Mouse (Mus musculus) lung, postnatal 0 days (tissue): ENCODE results near the gene Chek1. TPM values are rescaled to one million over a fixed set of nuclear protein-coding genes. Genes with fewer than 3 reads are reported as not detected.

Experiments used
- ATAC-seq: fragments of 200-750 bp; cut with Nextera tagmentation; 2 replicates; pipeline ENCODE4 v1.8.0; 2017; ENCODE audit warnings: moderate library complexity
- DNase-seq: peaks from one replicate; pipeline ENCODE4 v3.0.0-alpha.2; 2016; ENCODE audit warnings: low spot score
- H3K27ac ChIP-seq: fragments of 300-500 bp; sonication (generic); 2 replicates; pipeline ENCODE4 v1.5.1; 2014; ENCODE audit warnings: antibody characterized with exemption, mild to moderate bottlenecking, low read length, mixed read lengths
- H3K27me3 ChIP-seq: fragments of 300-500 bp; sonication (generic); replicated peaks from 2 replicates; pipeline ENCODE4 v1.6.1; 2014; ENCODE audit warnings: low read length, mixed read lengths; ENCODE audit not compliant: insufficient read depth
- H3K36me3 ChIP-seq: fragments of 300-500 bp; sonication (generic); 2 replicates; pipeline ENCODE4 v1.6.1; 2014; ENCODE audit warnings: low read length, mixed read lengths; ENCODE audit not compliant: insufficient read depth
- H3K4me1 ChIP-seq: fragments of 300-500 bp; sonication (generic); 2 replicates; pipeline ENCODE4 v1.6.1; 2014; ENCODE audit warnings: antibody characterized with exemption, low read depth, low read length, mixed read lengths; ENCODE audit not compliant: insufficient read depth
- H3K4me2 ChIP-seq: fragments of 300-500 bp; sonication (generic); replicated peaks from 2 replicates; pipeline ENCODE4 v1.6.1; 2014; ENCODE audit warnings: low read depth, mild to moderate bottlenecking, low read length, moderate library complexity, mixed read lengths
- H3K4me3 ChIP-seq: fragments of 300-500 bp; sonication (generic); 2 replicates; pipeline ENCODE4 v1.5.1; 2014; ENCODE audit warnings: low read depth, low read length
- H3K9ac ChIP-seq: fragments of 300-500 bp; sonication (generic); replicated peaks from 2 replicates; pipeline ENCODE4 v1.6.1; 2014; ENCODE audit warnings: low read depth, mild to moderate bottlenecking
- H3K9me3 ChIP-seq: fragments of 300-500 bp; sonication (generic); 2 replicates; pipeline ENCODE4 v1.6.1; 2016; ENCODE audit warnings: low read length, mixed read lengths
- CTCF ChIP-seq: IDR thresholded peaks from 2 replicates; pipeline ENCODE4 v1.5.1; 2016; ENCODE audit warnings: antibody characterized with exemption, mild to moderate bottlenecking
- EP300 ChIP-seq: IDR thresholded peaks from 2 replicates; pipeline ENCODE4 v1.6.1; 2016; ENCODE audit warnings: antibody characterized with exemption, mild to moderate bottlenecking, control low read depth
- WGBS: fragments of 180-500 bp; shearing (Covaris S2); extraction: QIAGEN DNeasy Blood & Tissue Kit; methylation state at CpG from one replicate; pipeline ENCODE4 v1.1.7; 2014; 5-methylcytosine and 5-hydroxymethylcytosine counted together
- polyA plus RNA-seq: library from polyadenylated mRNA; unstranded; fragments of >200 nt; fragmentation: Nextera tagmentation; extraction: Ambion mirVana; gene quantifications from 2 replicates; pipeline ENCODE4 v1.2.1, GENCODE M21; 2015

Gene Chek1
- polyA plus RNA-seq, 1 experiment from 2014 or later: 4.0 TPM

DNA sequence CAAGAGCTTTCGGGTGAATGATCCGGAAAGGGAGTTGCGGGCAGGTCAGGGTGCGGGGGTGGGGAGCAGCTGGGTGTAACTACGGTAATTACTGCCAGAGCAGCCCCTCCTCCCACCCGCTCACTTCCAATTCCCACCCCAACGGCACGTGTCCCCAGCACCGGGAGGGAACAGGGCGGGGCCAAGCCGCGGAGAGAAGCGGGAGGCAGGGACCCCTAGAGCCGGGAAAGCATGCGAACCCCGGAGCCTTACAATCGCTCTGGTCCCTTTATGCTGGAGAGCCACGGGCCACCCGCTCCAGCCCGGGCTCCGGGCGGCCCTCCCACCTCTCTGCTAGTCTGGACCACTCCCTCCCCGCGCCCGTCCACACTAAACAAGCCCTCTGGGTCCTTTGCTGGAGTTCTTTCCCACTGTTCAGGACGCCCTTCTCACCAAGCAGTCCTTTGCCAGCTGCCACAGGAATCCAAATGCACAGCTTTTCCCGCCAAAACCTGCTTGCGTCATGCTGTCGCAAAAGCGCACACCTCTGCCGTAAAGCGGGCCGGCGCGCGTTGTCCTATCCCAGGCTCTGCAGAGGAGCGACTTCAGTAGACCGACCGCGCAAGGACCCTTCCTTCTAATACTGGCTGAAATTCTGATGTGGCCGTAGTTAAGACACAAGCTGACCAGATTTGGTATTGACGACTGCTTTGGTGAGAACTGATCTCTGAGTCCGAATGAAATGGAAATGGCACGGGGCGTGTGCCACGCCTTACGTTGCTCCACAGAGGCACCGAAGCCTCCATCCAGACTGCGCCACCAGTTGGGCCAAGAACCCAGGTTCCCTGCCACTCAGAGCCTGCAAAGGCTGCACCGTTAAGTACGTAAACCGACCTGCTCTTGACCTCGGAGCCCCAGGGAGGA is 483 bp downstream of the Chek1 start:
- H3K27ac ChIP-seq: peak overlapping the region; percentile 44
- peak overlapping the region; percentile 99 for H3K4me2 ChIP-seq
- H3K4me3 ChIP-seq: peak overlapping the region; percentile 61
- under 1% methylated on average over 52 of the region's 53 CpGs for WGBS
- no peaks in the 10 kb centered on the region for H3K27me3 ChIP-seq
- H3K4me1 ChIP-seq: no peaks in the 10 kb centered on the region; the same call in 1 of the 2 replicates
- DNase-seq: peak; percentile 80
- TF ChIP-seq EP300 (no peak), CTCF (peak; percentile 5; the same call in 1 of the 2 replicates)
- H3K9me3 ChIP-seq: no peaks in the 10 kb centered on the region
- no peaks in the 10 kb centered on the region for H3K36me3 ChIP-seq
- ATAC-seq: peak; percentile 93
- H3K9ac ChIP-seq: peak overlapping the region; percentile 29

DNA sequence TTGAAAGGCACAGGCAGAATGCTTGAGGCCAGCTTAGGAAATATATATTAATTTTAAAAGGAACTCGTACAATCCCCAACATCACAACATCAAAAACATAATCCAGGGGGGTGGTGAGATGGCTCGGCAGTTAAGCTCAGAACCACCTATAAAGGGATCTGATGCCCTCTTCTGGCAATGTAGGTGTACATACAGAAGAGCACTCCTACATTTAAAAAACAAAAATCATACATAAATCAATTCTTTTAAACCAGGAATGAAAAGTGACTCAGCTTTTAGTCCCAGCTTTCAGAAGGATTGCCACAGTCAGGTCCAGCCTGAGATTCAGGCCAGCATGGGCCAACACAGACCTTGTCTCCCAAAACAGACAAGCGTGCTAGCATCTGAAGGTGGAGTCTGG is 10.2 kb downstream of the Chek1 start:
- Histone ChIP-seq H3K9ac (no peak overlapping the region), H3K9me3 (no peaks in the 10 kb centered on the region), H3K4me2 (no peak overlapping the region), H3K27me3 (no peaks in the 10 kb centered on the region), H3K27ac (no peak overlapping the region), H3K4me3 (no peak overlapping the region), H3K36me3 (no peaks in the 10 kb centered on the region), H3K4me1 (no peaks in the 10 kb centered on the region)
- DNase-seq (no peak), ATAC-seq (no peak)
- TF ChIP-seq EP300 (no peak), CTCF (peak; percentile 23)
- 65% methylated on average over 3 of the region's 3 CpGs for WGBS

DNA sequence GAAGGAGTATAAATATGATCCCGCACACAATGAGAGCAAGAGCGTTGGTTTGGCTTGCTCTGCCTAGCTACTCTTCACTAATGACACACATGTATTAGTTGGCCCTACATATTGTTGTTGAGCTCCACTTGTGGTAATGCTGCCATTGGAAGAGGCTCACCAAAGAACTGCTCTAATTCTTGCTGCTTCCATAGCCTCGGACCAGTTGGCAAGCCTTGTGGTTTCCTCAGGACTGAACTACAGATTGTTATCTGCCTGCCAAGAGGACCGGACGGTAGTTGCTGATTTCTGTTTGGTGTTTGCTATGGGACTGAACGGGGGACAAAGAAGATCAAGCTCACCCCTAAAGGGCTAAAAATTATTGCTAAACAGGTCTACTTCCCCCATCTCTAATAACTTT is 19.6 kb downstream of the Chek1 start:
- no peak for TF ChIP-seq EP300
- TF ChIP-seq CTCF: no peak
- no peak for DNase-seq
- ATAC-seq: no peak
- Histone ChIP-seq H3K4me3 (no peak overlapping the region), H3K36me3 (no peaks in the 10 kb centered on the region), H3K9me3 (no peaks in the 10 kb centered on the region), H3K27me3 (no peaks in the 10 kb centered on the region), H3K4me1 (no peaks in the 10 kb centered on the region), H3K4me2 (no peak overlapping the region), H3K9ac (no peak overlapping the region), H3K27ac (no peak overlapping the region)
- WGBS: 89% methylated on average over 6 of the region's 6 CpGs

DNA sequence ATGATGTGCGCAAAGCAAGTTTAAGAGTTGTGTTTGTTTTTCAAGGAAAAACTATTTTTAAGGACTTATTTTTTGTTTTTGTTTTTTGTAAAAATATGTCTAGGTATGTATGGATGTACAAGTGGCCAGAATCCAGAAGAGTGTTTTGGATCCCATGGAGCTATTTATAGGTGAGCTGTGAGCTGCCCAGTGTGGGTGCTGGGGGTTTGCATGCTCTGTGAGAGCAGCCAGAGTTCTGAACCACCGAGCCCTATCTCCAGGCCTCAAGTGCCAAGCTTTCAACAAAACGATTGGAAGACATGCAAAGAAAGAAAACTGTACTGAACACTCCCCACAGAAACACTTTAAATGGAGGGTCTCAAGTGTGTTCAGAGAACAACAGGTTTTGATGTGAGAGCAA is 20.9 kb downstream of the Chek1 start:
- no peak for DNase-seq
- H3K27ac ChIP-seq: no peak overlapping the region
- WGBS: 81% methylated on average over 3 of the region's 3 CpGs
- TF ChIP-seq EP300 (no peak), CTCF (no peak)
- H3K4me1 ChIP-seq: no peaks in the 10 kb centered on the region
- no peaks in the 10 kb centered on the region for H3K36me3 ChIP-seq
- no peaks in the 10 kb centered on the region for H3K9me3 ChIP-seq
- H3K27me3 ChIP-seq: no peaks in the 10 kb centered on the region
- ATAC-seq: no peak
- no peak overlapping the region for H3K4me2 ChIP-seq
- H3K4me3 ChIP-seq: no peak overlapping the region
- H3K9ac ChIP-seq: no peak overlapping the region

DNA sequence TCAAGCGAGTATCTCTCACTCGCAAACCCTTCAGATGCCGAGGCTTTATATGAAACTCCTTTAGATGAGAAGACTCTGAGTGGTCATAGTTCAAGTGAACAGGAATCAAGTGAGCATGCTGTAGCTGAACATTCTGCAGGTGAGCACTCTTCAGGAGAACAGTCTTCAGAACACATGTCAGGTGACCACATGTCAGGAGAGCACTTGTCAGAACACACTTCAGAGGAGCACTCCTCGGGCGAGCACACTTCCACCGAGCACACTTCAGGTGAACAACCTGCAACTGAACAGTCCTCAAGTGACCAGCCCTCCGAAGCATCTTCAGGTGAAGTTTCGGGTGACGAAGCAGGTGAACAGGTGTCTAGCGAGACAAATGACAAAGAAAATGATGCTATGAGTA is 32.6 kb downstream of the Chek1 start:
- H3K4me1 ChIP-seq: no peaks in the 10 kb centered on the region
- 71% methylated on average over 10 of the region's 10 CpGs for WGBS
- H3K9me3 ChIP-seq: no peaks in the 10 kb centered on the region
- H3K4me3 ChIP-seq: no peak overlapping the region
- TF ChIP-seq EP300: no peak
- TF ChIP-seq CTCF: no peak
- H3K4me2 ChIP-seq: no peak overlapping the region
- DNase-seq (peak; percentile 56), ATAC-seq (peak; percentile 88)
- H3K36me3 ChIP-seq: no peaks in the 10 kb centered on the region
- H3K27me3 ChIP-seq: no peaks in the 10 kb centered on the region
- H3K9ac ChIP-seq: no peak overlapping the region
- H3K27ac ChIP-seq: no peak overlapping the region

DNA sequence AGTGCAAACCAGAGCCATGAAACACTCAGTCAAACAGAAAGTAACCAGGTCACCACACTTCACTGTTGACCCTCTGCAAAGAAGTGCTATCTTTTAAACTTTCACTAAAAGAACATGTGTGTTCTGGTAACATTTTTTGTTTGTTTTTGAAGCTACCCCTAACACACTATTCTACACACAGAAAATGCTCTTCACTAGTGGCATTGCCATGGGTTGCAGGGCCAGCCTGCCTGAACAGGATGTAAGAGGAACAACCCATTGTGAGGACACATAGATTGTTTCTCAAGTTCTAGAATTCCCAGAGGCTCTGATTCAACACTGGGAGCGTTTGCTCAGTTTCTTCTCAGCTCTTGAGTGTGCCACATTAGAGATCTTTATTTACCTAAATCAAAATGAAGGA is 33.9 kb downstream of the Chek1 start, which contains the start of gene Acrv1:
Gene Acrv1, plus strand, starts transcription at position 301 of the 400 bp plus-strand sequence.
- no peak for ATAC-seq
- no peak within 1 kb of the TSS for H3K4me2 ChIP-seq
- no peaks in the 10 kb centered on the region for H3K9me3 ChIP-seq
- no peak within 1 kb of the TSS for H3K4me3 ChIP-seq
- 49% methylated on average over 1 of the region's 1 CpGs for WGBS
- H3K27me3 ChIP-seq: no peaks in the 10 kb centered on the region
- H3K9ac ChIP-seq: no peak within 1 kb of the TSS
- H3K4me1 ChIP-seq: no peaks in the 10 kb centered on the region
- TF ChIP-seq EP300 (no peak), CTCF (no peak)
- no peak for DNase-seq
- H3K27ac ChIP-seq: no peak within 1 kb of the TSS
- H3K36me3 ChIP-seq: no peaks in the 10 kb centered on the region
